Mouse (Mus musculus) cerebellum, adult 11 months (tissue): ENCODE data around the gene Gm20388.
A peak's percentile ranks its signal among the peaks of the same experiment; 100 is the strongest.

ENCODE experiments used
- DNase-seq: peaks from one replicate; pipeline ENCODE4 v3.0.0; 2022

Gm20388 gene

GRCm38 (mm10) chr8:123880821-123881350 is 3970.2 kb downstream of the Gm20388 start:
- DNase-seq, result no peak

- no peak for DNase-seq
These were observed 3971.8 kb downstream of the Gm20388 start for GRCm38 (mm10) chr8:123882412-123882811.

DNA sequence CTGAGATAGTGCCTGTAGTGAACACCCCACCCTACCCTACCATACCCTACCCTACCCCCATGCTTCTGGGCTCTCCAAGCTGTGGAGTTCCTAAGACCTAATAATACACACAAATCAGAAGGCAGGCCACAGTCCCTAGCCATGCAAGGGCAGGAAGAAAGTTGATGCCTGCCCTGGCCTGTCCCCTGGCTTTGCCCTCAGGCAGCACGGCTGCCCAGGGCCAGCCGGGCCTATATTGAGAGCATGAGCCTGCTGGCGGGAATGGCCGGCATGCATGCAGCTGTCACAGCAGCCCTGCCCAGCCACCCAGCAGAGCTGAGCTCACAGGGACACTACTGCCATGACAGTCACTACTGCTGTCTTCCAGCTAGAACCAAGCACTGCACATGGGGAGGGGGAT is 3972.5 kb downstream of the Gm20388 start:
- no peak for DNase-seq

GRCm38 (mm10) chr8:123884721-123885565 is 3974.3 kb downstream of the Gm20388 start:
- DNase-seq, result no peak

DNA sequence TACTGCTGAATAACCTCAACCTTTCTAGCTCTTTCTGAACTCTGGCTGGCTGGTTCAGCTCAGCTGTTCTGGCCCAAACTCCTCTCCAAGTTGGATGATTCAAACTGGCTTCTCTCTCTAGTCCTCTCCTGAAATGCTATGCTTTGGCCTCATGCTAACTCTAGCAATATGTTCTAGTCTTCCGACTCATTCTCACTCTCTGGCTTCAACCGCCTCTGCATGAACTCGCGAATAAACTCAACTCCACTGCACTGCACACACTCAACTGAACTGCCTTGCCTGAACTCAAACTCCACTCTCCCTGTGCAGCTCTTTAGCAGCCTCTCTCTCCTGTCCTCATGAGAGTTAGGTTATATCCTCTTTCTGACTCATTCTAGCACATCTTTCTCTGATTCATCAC is 3976.5 kb downstream of the Gm20388 start:
- DNase-seq, result no peak

DNA sequence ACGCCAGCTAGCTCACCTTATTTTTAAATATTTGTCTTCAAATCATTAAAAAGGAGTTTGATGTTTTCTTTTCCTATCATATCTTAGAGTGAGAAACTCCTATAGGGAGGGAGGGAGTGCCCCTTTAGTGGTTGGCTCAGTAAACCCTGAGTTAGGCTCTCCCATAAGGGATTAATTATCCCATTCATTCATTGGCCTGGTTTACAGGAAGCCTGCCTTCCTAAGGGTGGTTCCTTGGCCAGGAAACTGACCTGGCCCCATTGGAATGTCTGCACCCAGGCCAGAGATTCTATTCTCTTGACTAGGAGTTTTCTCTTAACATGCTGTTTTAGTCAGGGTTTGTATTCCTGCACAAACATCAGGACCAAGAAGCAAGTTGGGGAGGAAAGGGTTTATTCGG is 3977.3 kb downstream of the Gm20388 start:
- DNase-seq, result no peak

DNA sequence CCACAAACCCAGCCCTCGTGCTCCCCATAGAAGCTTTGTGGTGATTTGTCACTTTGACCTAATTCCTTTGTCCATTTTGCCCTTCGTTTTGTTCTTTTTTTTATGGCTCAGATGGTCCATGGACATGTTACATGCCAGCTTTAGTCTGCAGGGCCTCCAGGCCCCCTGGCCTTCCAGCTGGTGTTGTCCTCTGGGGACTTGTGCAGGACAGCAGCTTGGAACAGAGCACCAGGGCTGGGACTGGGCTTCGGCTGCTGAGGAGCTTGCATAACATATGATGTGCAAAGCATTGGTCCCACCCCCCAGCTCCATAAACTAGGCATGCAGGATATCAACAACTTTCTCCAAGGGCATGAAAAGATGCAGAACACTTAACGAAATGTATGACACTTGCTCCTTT is 3979.2 kb downstream of the Gm20388 start:
- DNase-seq, result no peak

- peak; percentile 72 for DNase-seq
These were observed 3980.6 kb downstream of the Gm20388 start for GRCm38 (mm10) chr8:123891271-123891670.

GRCm38 (mm10) chr8:123891883-123892585 is 3981.4 kb downstream of the Gm20388 start:
- DNase-seq, result peak; percentile 89

DNA sequence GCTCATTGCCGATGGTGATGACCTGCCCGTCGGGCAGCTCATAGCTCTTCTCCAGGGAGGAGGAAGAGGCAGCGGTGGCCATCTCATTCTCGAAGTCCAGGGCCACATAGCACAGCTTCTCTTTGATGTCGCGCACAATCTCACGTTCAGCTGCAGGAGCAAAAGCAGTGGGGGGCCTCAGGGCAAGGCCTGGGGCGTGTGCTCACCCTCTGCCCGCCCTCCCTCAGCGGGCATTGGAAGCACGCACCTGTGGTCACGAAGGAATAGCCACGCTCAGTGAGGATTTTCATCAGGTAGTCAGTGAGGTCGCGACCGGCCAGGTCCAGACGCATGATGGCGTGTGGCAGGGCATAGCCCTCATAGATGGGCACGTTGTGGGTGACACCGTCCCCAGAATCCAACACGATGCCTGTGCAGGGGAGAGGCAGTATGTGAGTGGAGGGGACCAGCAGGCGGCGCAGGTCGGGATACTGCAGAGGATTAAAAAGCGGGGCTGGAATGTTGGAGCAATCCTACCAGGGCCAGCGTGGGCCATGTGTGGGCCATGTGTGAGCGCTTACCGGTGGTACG is 3982.0 kb downstream of the Gm20388 start:
- peak; percentile 39 for DNase-seq

DNA sequence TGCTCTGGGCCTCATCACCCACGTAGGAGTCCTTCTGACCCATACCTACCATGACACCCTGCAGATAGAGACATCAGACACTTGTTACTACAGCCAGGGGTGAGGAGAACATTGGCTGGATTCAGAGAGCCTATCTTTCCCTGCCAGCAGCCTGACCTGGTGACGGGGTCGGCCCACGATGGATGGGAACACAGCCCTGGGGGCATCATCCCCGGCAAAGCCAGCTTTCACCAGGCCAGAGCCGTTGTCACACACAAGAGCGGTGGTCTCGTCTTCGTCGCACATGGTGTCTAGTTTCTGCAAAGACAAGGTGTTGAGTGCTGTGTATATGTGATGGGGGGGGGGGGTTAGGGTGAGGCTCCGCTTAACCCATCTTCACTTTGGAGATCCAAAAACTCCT is 3982.8 kb downstream of the Gm20388 start:
- DNase-seq, result no peak

GRCm38 (mm10) chr8:123894502-123895097 is 3984.0 kb downstream of the Gm20388 start, which contains the start of gene Acta1:
Gene Acta1, minus strand, starts transcription at chr8:123894751.
- DNase-seq, result no peak

- no peak for DNase-seq
These were observed 3984.6 kb downstream of the Gm20388 start for GRCm38 (mm10) chr8:123895230-123895629.

- DNase-seq, result no peak
These were observed 3985.2 kb downstream of the Gm20388 start for GRCm38 (mm10) chr8:123895680-123896365.

DNA sequence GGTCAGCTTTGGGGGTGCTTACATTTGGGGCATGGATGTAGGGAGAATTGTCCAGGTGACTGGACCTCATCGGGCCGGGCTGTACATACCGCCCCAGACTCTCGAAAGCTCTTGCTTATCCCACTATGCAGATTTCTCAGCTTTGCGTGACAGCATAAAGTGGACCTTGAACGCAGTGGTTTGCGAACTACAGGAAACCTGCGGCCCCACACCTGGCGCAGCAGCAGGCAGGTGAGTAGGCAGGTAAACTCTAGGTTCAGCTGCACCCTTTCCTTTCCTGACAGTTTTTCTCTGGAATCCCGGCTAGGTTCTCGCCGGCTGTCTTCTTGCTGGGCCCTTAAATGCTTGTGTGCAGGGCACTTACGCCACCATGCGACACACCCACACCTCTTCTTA is 3985.7 kb downstream of the Gm20388 start:
- DNase-seq, result no peak

DNA sequence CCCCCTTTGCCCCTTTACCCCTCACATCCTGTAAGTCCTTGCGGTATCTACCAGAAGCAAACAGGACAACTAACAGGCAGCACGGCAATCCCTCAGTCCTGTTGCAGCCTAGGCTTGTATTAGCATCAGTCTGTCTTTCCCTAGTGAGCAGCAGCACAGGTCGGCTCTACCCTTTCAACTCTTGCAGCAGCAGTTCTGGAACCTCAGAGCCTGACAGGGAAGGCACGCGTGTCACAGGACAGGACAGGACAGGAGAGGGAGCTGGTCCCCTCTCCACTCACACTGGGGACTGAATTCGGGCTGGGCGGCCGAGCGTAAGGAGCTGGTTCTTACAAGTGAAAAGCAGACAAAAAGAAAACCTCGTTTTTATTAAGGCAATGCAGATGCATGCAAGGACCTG is 3986.1 kb downstream of the Gm20388 start:
- DNase-seq, result no peak

GRCm38 (mm10) chr8:123898576-123898975 is 3987.9 kb downstream of the Gm20388 start:
- no peak for DNase-seq

- no peak for DNase-seq
These were observed 3988.7 kb downstream of the Gm20388 start for GRCm38 (mm10) chr8:123899366-123899765.

GRCm38 (mm10) chr8:123902653-123903052 is 3992.0 kb downstream of the Gm20388 start:
- no peak for DNase-seq

- DNase-seq, result no peak
These were observed 3997.0 kb downstream of the Gm20388 start for GRCm38 (mm10) chr8:123907604-123908003.

- DNase-seq, result no peak
These were observed 4001.6 kb downstream of the Gm20388 start for GRCm38 (mm10) chr8:123912265-123912664.

- DNase-seq, result no peak
These were observed 4004.0 kb downstream of the Gm20388 start for GRCm38 (mm10) chr8:123914635-123915034.
